Mouse (Mus musculus) myocyte (in vitro differentiated cells): ENCODE results near the gene Gucy2c. TPM values are rescaled to one million over a fixed set of nuclear protein-coding genes. Genes with fewer than 3 reads are reported as not detected.

ENCODE experiments used
- H3K27me3 ChIP-seq: one replicate; pipeline ENCODE4 v1.6.1; 2011; ENCODE audit not compliant: control insufficient read depth, insufficient read depth, insufficient read length
- H3K36me3 ChIP-seq: one replicate; pipeline ENCODE4 v1.6.1; 2011; ENCODE audit not compliant: control insufficient read depth, insufficient read depth
- H3K4me2 ChIP-seq: one replicate; pipeline ENCODE4 v1.6.1; 2011; ENCODE audit warnings: low read depth, control low read depth
- H3K4me3 ChIP-seq: one replicate; pipeline ENCODE4 v1.5.1; 2011; ENCODE audit warnings: mild to moderate bottlenecking, control low read depth, moderate library complexity
- H3K79me2 ChIP-seq: one replicate; pipeline ENCODE4 v1.6.1; 2011; ENCODE audit not compliant: control insufficient read depth, insufficient read depth
- H3ac ChIP-seq: one replicate; pipeline ENCODE4 v1.6.1; 2011; ENCODE audit not compliant: control insufficient read depth, insufficient read length
- CEBPB ChIP-seq: IDR thresholded peaks from 2 replicates; pipeline ENCODE4 v1.6.1; 2011; ENCODE audit warnings: mild to moderate bottlenecking, moderate library complexity; ENCODE audit not compliant: poor library complexity, insufficient read depth, severe bottlenecking
- E2F4 ChIP-seq: IDR thresholded peaks from one replicate; pipeline ENCODE4 v1.6.1; 2011; ENCODE audit warnings: mild to moderate bottlenecking, control low read depth, moderate library complexity; ENCODE audit not compliant: insufficient read depth
- MAX ChIP-seq: IDR thresholded peaks from one replicate; pipeline ENCODE4 v1.6.1; 2011; ENCODE audit warnings: low read depth, mild to moderate bottlenecking, control low read depth
- MYOD1 ChIP-seq, 3 experiments: IDR thresholded peaks; one replicate each; pipeline ENCODE4 v1.6.1; 2011; ENCODE audit warnings: control low read depth in 2 of 3, low read depth in 2 of 3, mild to moderate bottlenecking in 2 of 3, moderate library complexity in 1 of 3; ENCODE audit not compliant: insufficient read length in 2 of 3, control insufficient read depth in 1 of 3
- MYOG ChIP-seq, 3 experiments: IDR thresholded peaks; one replicate each; pipeline ENCODE4 v1.6.1; 2011; ENCODE audit warnings: control low read depth in 2 of 3, low read depth in 2 of 3, mild to moderate bottlenecking in 2 of 3; ENCODE audit not compliant: insufficient read length in 2 of 3, control insufficient read depth in 1 of 3, insufficient read depth in 1 of 3
- POLR2A ChIP-seq: IDR thresholded peaks from one replicate; pipeline ENCODE4 v1.6.1; 2011; ENCODE audit warnings: low read depth, mild to moderate bottlenecking, control low read depth, moderate library complexity; ENCODE audit not compliant: insufficient read length
- POLR2AphosphoS2 ChIP-seq: IDR thresholded peaks from one replicate; pipeline ENCODE4 v1.6.1; 2011; ENCODE audit warnings: low read depth, control low read depth; ENCODE audit not compliant: insufficient read length
- REST ChIP-seq: IDR thresholded peaks from one replicate; pipeline ENCODE4 v1.6.1; 2011; ENCODE audit warnings: mild to moderate bottlenecking, control low read depth, moderate library complexity; ENCODE audit not compliant: insufficient read depth, insufficient read length
- SRF ChIP-seq: IDR thresholded peaks from one replicate; pipeline ENCODE4 v1.6.1; 2011; ENCODE audit warnings: low read depth; ENCODE audit not compliant: control insufficient read depth, insufficient read length
- TCF12 ChIP-seq: IDR thresholded peaks from one replicate; pipeline ENCODE4 v1.6.1; 2011; ENCODE audit warnings: mild to moderate bottlenecking, control low read depth; ENCODE audit not compliant: poor library complexity, insufficient read depth, severe bottlenecking
- TCF3 ChIP-seq: IDR thresholded peaks from one replicate; pipeline ENCODE4 v1.6.1; 2011; ENCODE audit warnings: low read depth, control low read depth; ENCODE audit not compliant: insufficient read length
- USF1 ChIP-seq: IDR thresholded peaks from one replicate; pipeline ENCODE4 v1.6.1; 2011; ENCODE audit warnings: low read depth, mild to moderate bottlenecking, control low read depth, moderate library complexity
- polyA plus RNA-seq: library from polyadenylated mRNA; unstranded; fragments of >200 nt; fragmentation: generic; extraction: Trizol; gene quantifications from one replicate; pipeline ENCODE4 v1.2.1, GENCODE M21; 2012; ENCODE audit warnings: missing spikeins

Gucy2c gene
- polyA plus RNA-seq, 1 experiment: 0.01 TPM

DNA sequence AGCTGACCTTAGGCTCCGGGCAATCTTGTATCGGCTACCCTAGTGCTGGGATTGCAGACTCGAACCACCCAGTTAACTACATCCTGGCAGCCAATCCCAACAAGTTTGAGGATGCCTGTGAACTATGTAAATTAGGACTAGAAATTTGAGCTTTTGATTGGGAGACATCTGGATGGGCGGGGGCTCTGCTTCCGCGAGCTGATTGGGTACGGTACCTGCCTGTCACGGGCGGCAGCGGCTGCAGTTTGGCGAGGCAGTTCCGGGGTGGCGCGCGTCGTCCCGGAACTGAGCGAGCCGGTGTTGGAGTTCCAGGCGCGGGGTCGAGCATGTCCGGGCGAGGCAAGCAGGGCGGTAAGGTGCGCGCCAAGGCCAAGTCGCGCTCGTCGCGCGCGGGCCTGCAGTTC, 26.5 kb upstream of the Gucy2c start, which contains the start of gene H2afj:
H2afj (plus strand) TSS at position 231 of the 404 bp plus-strand sequence.
- no peaks in the 10 kb centered on the region for H3K36me3 ChIP-seq
- H3K4me3 ChIP-seq: peak within 1 kb of the TSS; percentile 72
- H3ac ChIP-seq: peak within 1 kb of the TSS; percentile 53
- H3K4me2 ChIP-seq: peak within 1 kb of the TSS; percentile 82
- no peaks in the 10 kb centered on the region for H3K27me3 ChIP-seq
- H3K79me2 ChIP-seq: peaks cover 18% of the 10 kb centered on the region
- TF ChIP-seq POLR2AphosphoS2: peak; percentile 58
- TF ChIP-seq REST: no peak
- no peak for TF ChIP-seq TCF3
- peak; percentile 75 for TF ChIP-seq SRF
- peak; percentile 59 for TF ChIP-seq POLR2A
- TF ChIP-seq CEBPB: no peak

DNA sequence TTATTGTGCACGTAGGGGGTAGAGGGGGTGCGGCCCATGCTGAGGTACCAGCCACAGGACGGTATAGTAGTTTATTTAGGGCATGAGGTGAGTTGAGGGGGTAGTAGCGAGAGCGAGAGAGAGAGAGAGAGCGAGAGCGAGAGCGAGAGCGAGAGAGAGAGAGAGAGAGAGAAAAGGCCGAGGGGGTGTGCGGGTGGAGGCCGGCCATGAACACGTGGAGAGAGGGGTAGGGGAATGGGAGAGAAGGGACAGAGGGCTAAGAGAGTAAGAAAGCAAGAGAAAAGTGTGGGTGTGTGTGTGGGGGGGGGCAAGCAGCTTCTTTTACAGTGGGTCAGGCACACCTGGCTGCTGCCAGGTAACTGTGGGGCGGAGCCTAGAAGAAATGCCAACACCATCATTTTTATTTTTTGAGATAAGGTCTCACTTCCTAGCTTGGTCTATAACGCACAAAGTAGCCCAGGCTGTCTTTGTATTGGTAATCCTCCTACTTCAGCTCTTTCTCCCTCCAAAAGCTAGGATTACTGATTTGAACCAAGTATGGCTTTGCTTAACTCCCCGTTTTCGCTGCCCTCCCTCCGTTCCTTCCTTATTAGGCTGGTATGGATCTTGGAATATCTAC, 25.9 kb upstream of the Gucy2c start:
- no peak for TF ChIP-seq SRF
- no peak for TF ChIP-seq MAX
- no peak for TF ChIP-seq CEBPB
- no peak for TF ChIP-seq MYOD1 (IDR thresholded peaks at IDR 0.05; ENCODE audit: control insufficient read depth in 1 of 3, insufficient read length in 2 of 3, low read depth in 2 of 3)
- TF ChIP-seq MYOG (IDR thresholded peaks at IDR 0.05; ENCODE audit: control insufficient read depth in 1 of 3, insufficient read depth in 1 of 3, insufficient read length in 2 of 3, low read depth in 2 of 3): no peak
- no peak for TF ChIP-seq TCF12
- TF ChIP-seq USF1: no peak
- no peak for TF ChIP-seq POLR2A
- TF ChIP-seq E2F4: no peak
- no peak for TF ChIP-seq TCF3
- TF ChIP-seq POLR2AphosphoS2: no peak
- no peak for TF ChIP-seq REST
- Histone ChIP-seq H3K79me2 (peaks cover 18% of the 10 kb centered on the region), H3K4me3 (peak overlapping the region; percentile 72)

DNA sequence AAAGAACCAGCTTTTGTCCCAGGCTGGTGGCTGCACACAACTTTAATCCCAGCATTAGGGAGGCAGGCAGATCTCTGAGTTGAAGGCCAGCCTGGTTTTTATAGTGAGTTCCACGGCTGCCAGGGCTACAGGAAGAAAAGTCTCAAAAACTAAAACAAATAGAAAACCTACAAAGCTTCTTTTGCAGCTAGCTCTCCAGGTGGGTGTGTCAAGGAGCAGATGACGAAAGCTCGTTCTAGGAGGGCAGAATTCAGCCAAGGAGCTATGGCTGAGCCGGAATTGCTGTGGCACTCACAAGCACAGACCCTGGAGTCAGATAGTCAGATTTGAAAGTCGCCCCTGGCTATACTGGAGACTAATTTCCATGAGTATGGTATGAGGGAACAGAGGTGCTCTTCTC, 25.3 kb upstream of the Gucy2c start:
- H3K79me2 ChIP-seq: peaks cover 18% of the 10 kb centered on the region
- no peak overlapping the region for H3K4me2 ChIP-seq
- no peak for TF ChIP-seq E2F4
- TF ChIP-seq MYOG (IDR thresholded peaks at IDR 0.05; ENCODE audit: control insufficient read depth in 1 of 3, insufficient read depth in 1 of 3, insufficient read length in 2 of 3, low read depth in 2 of 3): no peak
- no peak for TF ChIP-seq CEBPB
- TF ChIP-seq TCF12: no peak
- no peak for TF ChIP-seq MYOD1 (IDR thresholded peaks at IDR 0.05; ENCODE audit: control insufficient read depth in 1 of 3, insufficient read length in 2 of 3, low read depth in 2 of 3)
- no peak for TF ChIP-seq MAX
- TF ChIP-seq SRF: no peak
- TF ChIP-seq POLR2AphosphoS2: no peak
- TF ChIP-seq USF1: no peak
- TF ChIP-seq REST: no peak
- TF ChIP-seq TCF3: no peak
- no peak for TF ChIP-seq POLR2A
- no peaks in the 10 kb centered on the region for H3K36me3 ChIP-seq
- no peaks in the 10 kb centered on the region for H3K27me3 ChIP-seq
- H3K4me3 ChIP-seq: no peak overlapping the region
- no peak overlapping the region for H3ac ChIP-seq

More for the DNA sequence above, 25.9 kb upstream of the Gucy2c start:
- Histone ChIP-seq H3K27me3 (no peaks in the 10 kb centered on the region), H3ac (peak overlapping the region; percentile 53), H3K4me2 (peak overlapping the region; percentile 74), H3K36me3 (no peaks in the 10 kb centered on the region)

DNA sequence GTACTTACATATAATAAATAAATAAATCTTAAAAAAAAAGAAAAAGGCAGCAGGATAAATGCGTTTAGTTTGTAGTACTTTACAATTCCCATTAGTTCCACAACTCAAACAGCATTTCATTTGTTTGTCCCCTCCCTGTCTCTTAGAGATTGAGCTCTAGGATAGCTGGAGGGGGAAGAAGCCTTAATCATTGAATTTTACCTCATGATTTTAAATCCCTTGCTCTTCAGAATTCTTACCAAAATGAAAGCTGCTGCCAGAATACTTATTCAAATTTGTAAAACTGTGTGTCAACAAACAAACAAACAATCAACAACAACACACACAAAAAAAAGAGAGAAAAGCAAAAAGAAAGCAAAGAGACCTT, 23.8 kb upstream of the Gucy2c start:
- H3ac ChIP-seq: no peak overlapping the region
- peak overlapping the region; percentile 93 for H3K4me2 ChIP-seq
- no peak overlapping the region for H3K4me3 ChIP-seq
- H3K36me3 ChIP-seq: no peaks in the 10 kb centered on the region
- no peak for TF ChIP-seq USF1
- no peak for TF ChIP-seq TCF3
- no peak for TF ChIP-seq POLR2AphosphoS2
- TF ChIP-seq E2F4: no peak
- no peak for TF ChIP-seq MYOG (IDR thresholded peaks at IDR 0.05; ENCODE audit: control insufficient read depth in 1 of 3, insufficient read depth in 1 of 3, insufficient read length in 2 of 3, low read depth in 2 of 3)
- no peak for TF ChIP-seq SRF
- TF ChIP-seq MAX: no peak
- no peak for TF ChIP-seq REST
- TF ChIP-seq MYOD1 (IDR thresholded peaks at IDR 0.05; ENCODE audit: control insufficient read depth in 1 of 3, insufficient read length in 2 of 3, low read depth in 2 of 3): no peak
- no peak for TF ChIP-seq CEBPB
- TF ChIP-seq TCF12: no peak
- TF ChIP-seq POLR2A: no peak
- H3K27me3 ChIP-seq: no peaks in the 10 kb centered on the region
- H3K79me2 ChIP-seq: peaks cover 17% of the 10 kb centered on the region
